Mouse (Mus musculus) hindbrain, embryonic 14.5 days (tissue): Measurements from ENCODE around the gene Rara. TPM values are rescaled to one million over a fixed set of nuclear protein-coding genes. Genes with fewer than 3 reads are reported as not detected.
"Not testable (repeated sequence)": the region's sequence is repeated elsewhere in the genome, so short reads cannot be mapped to it uniquely, and the experiment has no call there.

ENCODE experiments used
- ATAC-seq: fragments of 200-750 bp; cut with Nextera tagmentation; 2 replicates; pipeline ENCODE4 v1.8.0; 2017; ENCODE audit warnings: moderate number of reproducible peaks, mild to moderate bottlenecking, moderate TSS enrichment, moderate library complexity; ENCODE audit not compliant: low FRiP score
- DNase-seq: peaks from one replicate; pipeline ENCODE4 v3.0.0-alpha.2; 2015; ENCODE audit warnings: low spot score
- H3K27ac ChIP-seq: fragments of 300-500 bp; sonication (generic); 2 replicates; pipeline ENCODE4 v1.5.1; 2014; ENCODE audit warnings: mild to moderate bottlenecking, moderate library complexity
- H3K27me3 ChIP-seq: fragments of 300-500 bp; sonication (generic); 2 replicates; pipeline ENCODE4 v1.6.1; 2014; ENCODE audit warnings: mild to moderate bottlenecking, low read length, mixed read lengths; ENCODE audit not compliant: control insufficient read depth, insufficient read depth
- H3K36me3 ChIP-seq: fragments of 300-500 bp; sonication (generic); replicated peaks from 2 replicates; pipeline ENCODE4 v1.6.1; 2014; ENCODE audit not compliant: control insufficient read depth, insufficient read depth
- H3K4me1 ChIP-seq: fragments of 300-500 bp; sonication (generic); replicated peaks from 2 replicates; pipeline ENCODE4 v1.6.1; 2014; ENCODE audit warnings: antibody characterized with exemption, low read length, mixed read lengths; ENCODE audit not compliant: control insufficient read depth, insufficient read depth
- H3K4me2 ChIP-seq: fragments of 300-500 bp; sonication (generic); replicated peaks from 2 replicates; pipeline ENCODE4 v1.6.1; 2014; ENCODE audit warnings: mild to moderate bottlenecking, moderate library complexity
- H3K4me3 ChIP-seq: fragments of 300-500 bp; sonication (generic); replicated peaks from 2 replicates; pipeline ENCODE4 v1.5.1; 2014; ENCODE audit warnings: mild to moderate bottlenecking, low read length
- H3K9ac ChIP-seq: fragments of 300-500 bp; sonication (generic); 2 replicates; pipeline ENCODE4 v1.6.1; 2014
- H3K9me3 ChIP-seq: fragments of 300-500 bp; sonication (generic); 2 replicates; pipeline ENCODE4 v1.6.1; 2016; ENCODE audit warnings: low read length; ENCODE audit not compliant: control insufficient read depth
- WGBS: fragments of 180-500 bp; shearing (Covaris S2); extraction: QIAGEN DNeasy Blood & Tissue Kit; methylation state at CpG from one replicate; pipeline ENCODE4 v1.1.7; 2014; 5-methylcytosine and 5-hydroxymethylcytosine counted together
- polyA plus RNA-seq: library from polyadenylated mRNA; unstranded; fragments of >200 nt; fragmentation: Nextera tagmentation; extraction: Ambion mirVana; gene quantifications from 2 replicates; pipeline ENCODE4 v1.2.1, GENCODE M21; 2014

Rara gene
- polyA plus RNA-seq, 1 experiment from 2014 or later: 18.7 TPM

DNA sequence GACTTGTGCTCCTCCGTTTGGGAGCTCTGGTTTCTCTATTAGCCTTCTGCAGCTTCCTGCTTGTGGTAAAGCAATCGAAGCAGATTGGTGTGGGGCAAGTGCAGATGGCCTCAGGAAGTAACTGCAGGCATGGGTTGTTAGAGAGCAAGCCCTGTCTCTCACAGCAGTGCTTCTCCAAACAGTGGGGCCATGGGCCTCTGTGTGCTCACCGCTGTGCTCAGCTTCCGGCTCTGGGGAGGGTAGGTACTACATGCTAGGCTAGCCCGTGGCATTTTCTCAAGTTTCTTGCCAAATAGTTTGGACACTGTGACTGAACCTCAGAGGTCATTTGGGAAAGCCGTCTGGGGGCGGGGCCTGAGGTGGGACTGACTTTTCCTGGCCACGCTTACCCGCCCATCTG lies 9.4 kb upstream of the Rara start:
- Histone ChIP-seq H3K36me3 (no peaks in the 10 kb centered on the region), H3K4me1 (peaks cover 4% of the 10 kb centered on the region; the same call in 1 of the 2 replicates), H3K9ac (no peak overlapping the region), H3K9me3 (no peaks in the 10 kb centered on the region), H3K4me2 (no peak overlapping the region), H3K27me3 (no peaks in the 10 kb centered on the region), H3K4me3 (no peak overlapping the region), H3K27ac (no peak overlapping the region)
- DNase-seq: no peak
- 83% methylated on average over 9 of the region's 9 CpGs for WGBS
- ATAC-seq: no peak

DNA sequence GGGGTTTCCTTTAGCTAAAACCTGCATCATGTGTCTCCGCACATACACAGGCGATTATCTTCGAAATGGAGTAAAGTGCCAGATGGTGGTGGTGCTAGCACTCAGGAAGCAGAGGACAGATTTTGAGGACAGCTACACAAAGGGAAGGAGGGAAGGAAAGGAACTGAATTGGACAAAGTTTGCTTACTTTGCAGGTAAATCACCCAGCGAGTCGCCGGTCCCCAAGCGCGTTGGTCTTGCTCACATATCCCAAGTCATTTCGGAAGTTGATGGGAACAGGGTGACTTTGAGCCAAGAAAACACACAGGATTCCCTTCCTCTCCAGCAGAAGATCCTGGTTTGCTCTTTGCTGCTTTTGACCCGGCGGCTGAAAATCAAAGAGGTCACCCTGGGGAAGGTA lies 8.6 kb upstream of the Rara start:
- ATAC-seq (no peak), DNase-seq (no peak)
- Histone ChIP-seq H3K9me3 (no peaks in the 10 kb centered on the region), H3K4me1 (peaks cover 11% of the 10 kb centered on the region; the same call in 1 of the 2 replicates), H3K9ac (no peak overlapping the region), H3K4me3 (no peak overlapping the region), H3K27ac (no peak overlapping the region), H3K27me3 (no peaks in the 10 kb centered on the region), H3K36me3 (no peaks in the 10 kb centered on the region), H3K4me2 (no peak overlapping the region)
- WGBS: 93% methylated on average over 11 of the region's 11 CpGs

DNA sequence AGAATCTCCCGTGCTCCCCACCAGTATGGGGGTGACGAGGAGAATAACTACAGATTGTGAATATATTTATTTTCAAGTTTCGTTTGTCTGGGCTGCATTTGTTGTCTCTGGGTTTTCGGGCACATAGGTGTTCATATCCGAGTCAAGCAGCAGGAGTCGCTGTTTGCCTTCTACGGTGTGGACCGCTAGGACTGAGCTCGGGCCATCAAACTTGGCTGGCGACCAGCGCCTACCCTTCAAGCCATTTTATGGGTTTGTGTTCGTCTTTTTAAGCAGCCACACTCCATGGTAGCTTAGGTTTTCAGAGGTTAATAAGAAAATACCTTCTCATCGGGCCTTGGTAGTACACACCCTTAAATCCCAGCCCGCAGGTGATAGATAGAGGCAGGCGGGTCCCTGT lies 5.8 kb upstream of the Rara start:
- WGBS: 58% methylated on average over 15 of the region's 15 CpGs
- H3K4me3 ChIP-seq, H3K4me2 ChIP-seq, H3K9me3 ChIP-seq, H3K9ac ChIP-seq, H3K36me3 ChIP-seq, ATAC-seq, H3K27ac ChIP-seq, H3K27me3 ChIP-seq: not testable (repeated sequence)
- DNase-seq: peak; percentile 71
- peaks cover 37% of the 10 kb centered on the region for H3K4me1 ChIP-seq

DNA sequence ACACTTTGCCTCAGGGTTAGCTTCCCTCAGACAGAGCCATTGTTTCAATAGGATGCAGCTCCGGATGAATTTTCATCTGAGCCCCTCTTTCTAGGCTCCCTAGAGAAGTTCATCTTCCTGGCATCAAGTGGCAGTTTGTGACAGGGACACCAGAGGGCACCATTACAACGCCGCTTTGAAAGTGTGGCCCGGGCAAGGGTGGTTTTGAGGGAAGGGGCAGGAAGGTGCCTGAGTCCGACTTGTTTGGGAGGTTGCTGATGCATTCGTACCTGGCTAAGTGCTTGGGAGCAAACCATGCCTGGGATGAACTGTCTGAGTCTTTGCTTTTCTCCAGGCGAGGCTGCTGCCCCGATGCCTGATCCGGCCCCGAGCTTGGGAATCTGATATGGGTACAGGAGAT lies 5.3 kb upstream of the Rara start:
- not testable (repeated sequence) for H3K36me3 ChIP-seq, H3K9ac ChIP-seq, H3K4me2 ChIP-seq, H3K27me3 ChIP-seq, H3K27ac ChIP-seq, H3K4me3 ChIP-seq, H3K9me3 ChIP-seq
- ATAC-seq (0 out of 2 replicates have a peak, but pooled peaks have one; percentile 18), DNase-seq (peak; percentile 79)
- peaks cover 38% of the 10 kb centered on the region for H3K4me1 ChIP-seq
- WGBS: 44% methylated on average over 10 of the region's 10 CpGs

DNA sequence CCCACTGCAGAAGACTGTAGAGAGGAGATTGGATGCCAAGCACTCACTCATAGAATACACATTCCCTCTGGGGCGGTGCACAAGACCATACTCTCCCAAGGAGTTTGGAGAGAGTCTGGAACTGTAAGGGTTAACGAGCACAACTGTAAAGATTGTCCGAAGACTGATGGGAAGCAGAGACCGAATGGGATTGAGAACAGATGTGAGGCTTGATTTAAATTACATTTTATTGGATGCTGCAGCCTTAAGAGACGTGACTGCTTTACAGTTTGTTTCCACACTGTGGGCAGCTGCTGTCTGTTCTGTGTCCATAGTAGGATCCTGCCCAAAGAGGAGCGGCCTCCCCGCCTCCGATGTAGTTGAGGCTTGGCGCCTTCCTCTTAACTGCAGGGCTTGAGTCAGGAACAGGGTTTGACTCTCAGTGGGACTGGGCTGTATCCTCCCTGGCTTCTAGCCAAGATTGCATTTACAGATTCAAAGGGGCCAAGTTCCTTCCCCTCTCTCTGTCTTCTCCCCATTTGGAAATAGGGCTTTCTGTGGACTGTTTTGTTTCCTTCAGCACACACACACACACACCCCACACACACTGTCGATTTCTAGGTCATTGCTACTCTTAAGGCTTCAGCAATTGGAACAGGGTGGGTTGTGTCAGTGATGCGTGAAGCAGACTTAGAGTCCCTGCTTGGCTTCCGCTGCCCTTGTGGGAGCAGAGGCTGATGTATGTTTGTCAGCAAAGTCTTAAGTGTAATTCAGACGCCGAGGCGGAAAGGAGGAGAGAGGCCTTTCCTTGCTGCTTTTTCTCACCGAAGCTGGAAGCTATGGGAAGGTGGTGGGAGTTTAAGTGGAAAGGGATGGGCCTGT lies 4.5 kb upstream of the Rara start:
- not testable (repeated sequence) for DNase-seq, H3K9ac ChIP-seq, H3K4me3 ChIP-seq, H3K27ac ChIP-seq, H3K27me3 ChIP-seq, H3K4me2 ChIP-seq, ATAC-seq, H3K36me3 ChIP-seq, H3K9me3 ChIP-seq
- WGBS: 41% methylated on average over 16 of the region's 16 CpGs
- H3K4me1 ChIP-seq: peaks cover 43% of the 10 kb centered on the region

DNA sequence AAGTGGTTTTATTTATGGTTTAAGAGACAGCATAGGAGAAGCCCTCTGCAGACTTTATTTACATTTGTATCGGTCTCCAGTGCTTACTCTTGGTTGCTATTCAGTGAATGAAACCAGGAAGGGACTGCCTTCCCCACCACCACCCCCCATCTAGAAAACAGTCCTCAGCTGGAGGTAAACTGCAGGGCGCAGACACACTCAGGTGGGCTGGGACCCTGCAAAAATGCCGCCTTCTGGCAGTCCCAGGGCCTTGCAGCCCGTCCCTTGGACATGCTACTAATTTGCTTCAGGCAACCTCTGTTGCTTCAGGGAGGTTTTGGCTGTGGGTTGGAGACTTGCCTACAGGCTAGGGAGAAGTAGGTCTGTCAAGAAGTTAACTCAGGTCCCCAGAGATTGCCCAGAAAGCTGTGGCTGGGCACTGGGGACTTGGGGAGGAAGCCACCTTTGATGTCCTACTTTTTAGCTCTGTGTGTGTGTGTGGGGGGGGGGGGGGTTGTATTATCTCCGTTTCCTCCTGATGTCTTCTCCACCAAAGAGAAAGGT lies 2.9 kb upstream of the Rara start:
- ATAC-seq (no peak), DNase-seq (no peak)
- Histone ChIP-seq H3K4me1 (peaks cover 59% of the 10 kb centered on the region), H3K36me3 (no peaks in the 10 kb centered on the region), H3K4me3 (no peak overlapping the region), H3K4me2 (peak overlapping the region; percentile 17; the same call in 1 of the 2 replicates), H3K27ac (peak overlapping the region; percentile 74; the same call in 1 of the 2 replicates), H3K9ac (no peak overlapping the region), H3K27me3 (no peaks in the 10 kb centered on the region), H3K9me3 (no peaks in the 10 kb centered on the region)
- WGBS: 38% methylated on average over 5 of the region's 5 CpGs

DNA sequence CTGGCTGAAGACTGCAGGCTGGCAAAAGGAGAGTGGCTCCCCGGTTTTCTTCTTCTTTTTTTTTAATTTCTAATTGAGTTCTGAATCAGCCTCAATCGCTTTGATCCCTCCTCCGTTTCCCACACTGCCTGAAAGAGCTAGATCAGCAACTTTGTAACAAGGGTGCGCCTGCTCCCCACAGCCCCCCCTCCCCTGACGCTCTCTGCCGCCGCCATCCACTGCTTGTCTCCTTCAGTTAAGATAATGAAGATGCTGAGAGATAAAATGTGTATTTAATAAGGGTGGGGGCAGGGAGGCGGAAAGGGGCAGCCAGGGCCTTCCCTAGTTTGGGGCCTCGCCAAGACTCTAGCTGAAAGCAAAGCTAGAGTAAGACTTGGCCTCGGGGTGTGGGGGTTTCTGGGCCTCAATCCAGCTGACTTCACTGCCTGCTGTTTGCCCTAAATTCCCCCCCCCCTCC lies 2.3 kb upstream of the Rara start:
- peaks cover 65% of the 10 kb centered on the region for H3K4me1 ChIP-seq
- ATAC-seq: peak; percentile 26; the same call in 1 of the 2 replicates
- H3K27ac ChIP-seq: peak overlapping the region; percentile 74
- WGBS: 3% methylated on average over 10 of the region's 10 CpGs
- peak; percentile 67 for DNase-seq
- H3K36me3 ChIP-seq: no peaks in the 10 kb centered on the region
- no peak overlapping the region for H3K9ac ChIP-seq
- H3K4me3 ChIP-seq: no peak overlapping the region
- peak overlapping the region; percentile 17; the same call in 1 of the 2 replicates for H3K4me2 ChIP-seq
- no peaks in the 10 kb centered on the region for H3K27me3 ChIP-seq
- no peaks in the 10 kb centered on the region for H3K9me3 ChIP-seq

DNA sequence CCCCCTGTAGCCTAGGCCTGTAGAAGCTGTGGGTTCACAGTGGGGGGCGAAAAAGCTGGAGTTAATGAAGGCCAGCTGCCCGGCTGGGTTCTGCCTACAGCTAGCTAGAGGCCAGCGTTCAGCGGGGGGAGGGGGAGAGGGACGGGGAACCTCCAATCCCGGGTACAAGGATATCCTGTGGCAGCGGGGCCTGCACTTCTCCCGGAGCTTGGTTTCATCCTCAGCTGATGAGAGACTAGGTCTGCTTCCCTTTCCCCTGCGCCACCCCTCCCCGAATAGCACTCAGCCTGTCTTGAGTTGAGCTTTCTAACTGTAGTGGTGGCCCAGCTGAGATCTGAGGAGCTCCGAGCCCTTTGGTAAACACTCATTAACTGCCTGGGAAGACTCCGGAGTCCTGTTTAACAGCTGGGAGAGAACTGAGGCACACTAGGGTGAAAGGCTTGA lies 1.7 kb upstream of the Rara start:
- H3K27ac ChIP-seq: peak overlapping the region; percentile 74
- no peak overlapping the region for H3K4me3 ChIP-seq
- H3K9ac ChIP-seq: no peak overlapping the region
- H3K36me3 ChIP-seq: no peaks in the 10 kb centered on the region
- H3K9me3 ChIP-seq: no peaks in the 10 kb centered on the region
- 9% methylated on average over 12 of the region's 12 CpGs for WGBS
- peak; percentile 41; the same call in 1 of the 2 replicates for ATAC-seq
- no peaks in the 10 kb centered on the region for H3K27me3 ChIP-seq
- peak overlapping the region; percentile 17 for H3K4me2 ChIP-seq
- DNase-seq: no peak
- H3K4me1 ChIP-seq: peaks cover 71% of the 10 kb centered on the region

DNA sequence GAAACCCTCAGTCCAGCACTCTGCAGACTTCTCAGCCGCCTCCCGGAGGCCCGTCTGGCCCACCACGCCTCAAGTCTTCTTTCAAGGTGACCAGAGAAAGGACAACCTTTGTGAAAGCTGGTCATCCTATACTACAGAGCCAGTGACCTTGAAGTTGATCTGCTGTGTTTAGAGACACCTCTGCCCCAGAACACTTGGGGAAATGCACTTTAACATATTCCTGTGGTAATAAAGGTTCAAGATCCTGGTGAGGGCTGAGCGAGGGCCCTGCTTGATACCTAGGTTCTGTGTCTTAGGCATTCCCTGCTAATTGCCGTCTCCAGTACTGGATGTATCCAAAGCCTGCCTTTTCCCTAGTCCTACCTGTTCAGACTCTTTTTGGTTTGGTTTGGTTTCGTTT lies 1.1 kb upstream of the Rara start:
- Histone ChIP-seq H3K27me3 (no peaks in the 10 kb centered on the region), H3K36me3 (no peaks in the 10 kb centered on the region), H3K4me2 (no peak overlapping the region), H3K9ac (no peak overlapping the region), H3K27ac (peak overlapping the region; percentile 74; the same call in 1 of the 2 replicates), H3K4me1 (peaks cover 77% of the 10 kb centered on the region), H3K4me3 (no peak overlapping the region), H3K9me3 (no peaks in the 10 kb centered on the region)
- ATAC-seq: no peak
- WGBS: 62% methylated on average over 7 of the region's 7 CpGs
- DNase-seq: no peak
